Mouse (Mus musculus): Measurements from ENCODE around the gene Zan. TPM values are rescaled to one million over a fixed set of nuclear protein-coding genes. Genes with fewer than 3 reads are reported as not detected.

Zan gene
- polyA plus RNA-seq, 1 experiment from 2014 or later, result 0.05 TPM

DNA sequence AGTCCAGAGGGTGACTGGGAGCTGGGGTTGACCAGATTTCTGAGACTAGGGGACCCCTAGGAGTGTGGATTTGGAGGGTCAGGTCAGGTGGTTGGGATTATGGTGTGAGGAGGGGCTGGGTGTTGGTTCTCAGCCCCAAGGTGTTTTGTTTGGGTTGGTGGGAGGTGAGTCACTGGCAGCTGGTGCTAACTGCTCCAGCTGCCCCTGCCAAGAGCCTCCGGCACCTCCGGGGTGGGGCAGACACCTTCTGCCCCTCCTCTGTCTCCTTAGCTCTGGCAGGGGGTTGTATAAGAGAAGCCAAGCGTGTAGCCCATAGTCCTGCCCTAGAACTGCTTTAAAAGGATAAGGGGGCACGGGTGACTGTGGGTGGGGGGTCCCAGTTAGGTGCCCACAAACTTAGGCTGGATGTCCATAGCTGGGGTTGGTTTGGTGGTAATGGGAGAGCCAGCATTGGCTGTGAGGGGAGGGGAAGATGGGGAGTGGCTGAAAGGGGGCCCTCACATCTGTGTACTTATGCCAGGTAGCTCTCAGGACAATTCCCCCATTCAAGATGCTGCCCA, 102.3 kb downstream of the Zan start:
- ATAC-seq (replicated peaks; ENCODE audit: insufficient number of reproducible peaks, insufficient read depth, low FRiP score, low read depth), result no peak
- Histone ChIP-seq H3K27ac (peak overlapping the region; percentile 71), H3K36me3 (peaks cover 54% of the 10 kb centered on the region), H3K4me3 (no peak overlapping the region), H3K4me1 (replicated peaks) (peaks cover 29% of the 10 kb centered on the region), H3K9me3 (replicated peaks) (no peaks in the 10 kb centered on the region), H3K4me2 (no peak overlapping the region), H3K9ac (no peak overlapping the region), H3K27me3 (no peaks in the 10 kb centered on the region)
- 78% methylated on average over 4 of the region's 4 CpGs for WGBS

DNA sequence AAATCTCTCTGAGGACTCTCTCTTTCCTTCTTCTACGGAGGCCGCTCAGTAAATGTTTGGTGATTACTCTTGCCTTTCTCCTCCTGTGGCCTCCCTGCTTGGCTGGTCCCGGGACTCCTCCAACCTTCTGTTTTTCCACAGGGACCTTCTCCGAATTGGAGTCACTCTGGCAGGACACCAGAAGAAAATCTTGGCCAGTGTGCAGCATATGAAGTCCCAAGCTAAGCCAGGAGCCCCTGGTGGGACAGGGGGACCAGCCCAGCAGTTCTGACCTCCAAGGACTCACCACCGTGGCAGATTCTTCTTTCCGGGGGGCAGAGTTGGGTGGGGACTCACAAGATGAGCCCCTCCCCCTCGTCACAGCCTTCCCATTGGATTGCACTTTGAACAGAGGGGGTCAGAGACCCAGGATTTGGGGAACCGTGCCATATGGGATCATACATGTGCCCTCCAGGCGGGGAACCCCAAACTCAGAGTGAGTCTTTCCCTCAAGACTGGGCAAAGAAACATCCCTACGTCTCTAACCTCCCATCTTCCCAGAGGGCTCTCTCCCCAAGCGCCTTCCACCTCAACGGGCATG, 103.4 kb downstream of the Zan start:
- no peak for ATAC-seq (replicated peaks; ENCODE audit: insufficient number of reproducible peaks, insufficient read depth, low FRiP score, low read depth)
- H3K27me3 ChIP-seq, result no peaks in the 10 kb centered on the region
- peaks cover 29% of the 10 kb centered on the region for H3K4me1 ChIP-seq (replicated peaks)
- peaks cover 66% of the 10 kb centered on the region for H3K36me3 ChIP-seq
- H3K9me3 ChIP-seq (replicated peaks), result no peaks in the 10 kb centered on the region
- no peak overlapping the region for H3K4me2 ChIP-seq
- WGBS, result 71% methylated on average over 12 of the region's 12 CpGs
- no peak overlapping the region for H3K4me3 ChIP-seq
- H3K27ac ChIP-seq, result no peak overlapping the region
- no peak overlapping the region for H3K9ac ChIP-seq

DNA sequence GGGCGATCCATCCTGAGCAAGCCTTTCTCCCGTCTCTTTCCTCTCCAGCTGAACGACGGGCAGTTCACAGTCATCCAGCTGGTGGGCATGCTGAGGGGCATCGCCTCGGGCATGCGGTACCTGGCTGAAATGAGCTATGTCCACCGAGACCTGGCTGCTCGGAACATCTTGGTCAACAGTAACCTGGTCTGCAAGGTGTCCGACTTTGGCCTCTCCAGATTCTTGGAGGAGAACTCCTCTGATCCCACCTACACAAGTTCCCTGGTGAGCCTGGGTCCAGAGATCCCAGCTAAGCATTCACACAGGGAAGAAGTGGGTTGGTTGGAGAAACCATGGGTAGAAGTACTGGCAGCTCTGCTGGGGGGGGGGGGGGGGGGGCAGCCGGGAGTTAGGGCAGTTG, 107.2 kb downstream of the Zan start:
- no peak for ATAC-seq (replicated peaks; ENCODE audit: insufficient number of reproducible peaks, insufficient read depth, low FRiP score, low read depth)
- Histone ChIP-seq H3K36me3 (peaks cover 95% of the 10 kb centered on the region), H3K4me1 (replicated peaks) (peaks cover 4% of the 10 kb centered on the region; the same call in 1 of the 2 replicates), H3K27me3 (no peaks in the 10 kb centered on the region), H3K4me2 (no peak overlapping the region), H3K4me3 (no peak overlapping the region), H3K9ac (no peak overlapping the region), H3K27ac (no peak overlapping the region), H3K9me3 (replicated peaks) (no peaks in the 10 kb centered on the region)
- 97% methylated on average over 11 of the region's 11 CpGs for WGBS

DNA sequence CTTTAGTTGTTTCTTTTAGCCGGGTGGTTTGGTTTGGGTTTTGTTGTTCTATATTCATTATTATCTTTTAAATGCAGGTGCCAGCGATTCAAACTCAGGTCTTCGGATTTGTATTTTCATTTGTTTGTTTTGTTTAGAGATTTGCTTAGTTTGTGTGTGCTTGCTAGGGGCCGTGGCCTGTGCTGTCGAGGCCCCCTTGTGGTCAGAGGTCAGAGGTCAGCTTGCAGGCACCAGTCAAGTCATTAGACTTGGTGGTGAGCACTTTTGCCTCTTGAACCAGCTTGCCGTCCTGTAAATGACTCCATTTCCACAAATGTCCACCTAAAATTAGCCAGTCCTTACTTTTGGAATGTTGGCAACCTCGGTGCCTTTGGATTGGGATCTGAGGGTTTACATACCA, 118.5 kb downstream of the Zan start:
- H3K9me3 ChIP-seq (replicated peaks), result no peaks in the 10 kb centered on the region
- peaks cover 22% of the 10 kb centered on the region for H3K4me1 ChIP-seq (replicated peaks)
- no peak overlapping the region for H3K4me3 ChIP-seq
- no peak for ATAC-seq (replicated peaks; ENCODE audit: insufficient number of reproducible peaks, insufficient read depth, low FRiP score, low read depth)
- peaks cover 88% of the 10 kb centered on the region for H3K36me3 ChIP-seq
- H3K9ac ChIP-seq, result no peak overlapping the region
- no peaks in the 10 kb centered on the region for H3K27me3 ChIP-seq
- H3K4me2 ChIP-seq, result no peak overlapping the region
- 38% methylated on average over 7 of the region's 7 CpGs for WGBS
- no peak overlapping the region for H3K27ac ChIP-seq

GRCm38 (mm10) chr5:137354091-137354490, 122.8 kb downstream of the Zan start:
- WGBS, result 76% methylated on average over 17 of the region's 17 CpGs
- H3K9me3 ChIP-seq (replicated peaks), result no peaks in the 10 kb centered on the region
- H3K27me3 ChIP-seq, result no peaks in the 10 kb centered on the region
- H3K4me2 ChIP-seq, result peak overlapping the region; percentile 88
- peaks cover 46% of the 10 kb centered on the region for H3K36me3 ChIP-seq
- no peak for ATAC-seq (replicated peaks; ENCODE audit: insufficient number of reproducible peaks, insufficient read depth, low FRiP score, low read depth)
- H3K4me3 ChIP-seq, result peak overlapping the region; percentile 9
- H3K9ac ChIP-seq, result peak overlapping the region; percentile 6; the same call in 1 of the 2 replicates
- peaks cover 44% of the 10 kb centered on the region for H3K4me1 ChIP-seq (replicated peaks)
- H3K27ac ChIP-seq, result no peak overlapping the region

DNA sequence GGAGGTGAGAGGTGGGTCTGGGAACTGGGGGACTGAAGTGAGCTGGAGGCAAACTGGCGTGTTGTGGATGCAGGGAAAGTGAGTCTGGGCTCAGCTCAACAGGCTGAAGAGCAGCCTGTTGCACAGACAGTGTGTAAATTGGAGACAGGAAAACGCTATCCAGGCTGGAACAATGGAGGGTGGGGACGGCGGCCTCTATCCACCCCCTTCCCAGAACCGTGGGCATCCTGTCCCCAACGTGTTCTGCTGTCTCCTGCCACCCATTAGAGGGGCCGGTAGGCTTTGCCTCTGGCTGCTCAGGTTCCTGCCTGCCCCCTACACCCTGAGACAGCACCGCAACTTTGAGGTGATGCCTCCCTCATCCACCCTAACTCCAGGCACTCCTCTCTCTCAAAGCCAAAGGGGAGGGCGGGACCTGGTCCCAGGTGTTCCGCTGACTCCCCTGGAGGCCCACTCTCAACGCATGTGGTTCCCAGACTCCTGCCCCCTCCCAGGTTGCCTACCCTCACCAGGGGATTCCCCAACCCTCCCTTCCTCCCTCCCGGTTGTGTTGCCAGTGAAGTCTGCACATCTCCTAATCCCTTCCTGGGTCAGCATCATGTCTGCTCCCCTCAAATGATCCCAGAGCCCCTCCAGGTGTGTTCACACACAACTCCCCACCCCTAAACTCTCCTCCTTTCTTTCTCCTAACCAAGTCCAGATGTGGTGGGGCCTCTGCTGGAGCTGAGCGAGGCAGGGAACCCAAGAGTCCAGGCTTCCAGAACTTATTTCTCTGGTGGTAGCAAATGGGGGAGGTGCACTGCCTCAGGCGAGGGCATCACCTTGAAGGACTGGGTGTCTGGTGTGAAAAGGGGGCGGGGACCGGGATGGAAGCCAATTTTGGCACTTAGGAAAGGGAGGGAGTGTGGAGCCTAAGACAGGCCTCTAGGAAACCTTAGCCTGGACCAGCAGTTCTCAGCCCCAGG, 124.6 kb downstream of the Zan start:
- peak overlapping the region; percentile 88 for H3K4me2 ChIP-seq
- peak overlapping the region; percentile 83 for H3K4me3 ChIP-seq
- peaks cover 48% of the 10 kb centered on the region for H3K4me1 ChIP-seq (replicated peaks)
- H3K9me3 ChIP-seq (replicated peaks), result no peaks in the 10 kb centered on the region
- H3K27ac ChIP-seq, result peak overlapping the region; percentile 98
- H3K27me3 ChIP-seq, result no peaks in the 10 kb centered on the region
- H3K36me3 ChIP-seq, result peaks cover 30% of the 10 kb centered on the region
- H3K9ac ChIP-seq, result peak overlapping the region; percentile 97
- 19% methylated on average over 16 of the region's 16 CpGs for WGBS
- no peak for ATAC-seq (replicated peaks; ENCODE audit: insufficient number of reproducible peaks, insufficient read depth, low FRiP score, low read depth)

DNA sequence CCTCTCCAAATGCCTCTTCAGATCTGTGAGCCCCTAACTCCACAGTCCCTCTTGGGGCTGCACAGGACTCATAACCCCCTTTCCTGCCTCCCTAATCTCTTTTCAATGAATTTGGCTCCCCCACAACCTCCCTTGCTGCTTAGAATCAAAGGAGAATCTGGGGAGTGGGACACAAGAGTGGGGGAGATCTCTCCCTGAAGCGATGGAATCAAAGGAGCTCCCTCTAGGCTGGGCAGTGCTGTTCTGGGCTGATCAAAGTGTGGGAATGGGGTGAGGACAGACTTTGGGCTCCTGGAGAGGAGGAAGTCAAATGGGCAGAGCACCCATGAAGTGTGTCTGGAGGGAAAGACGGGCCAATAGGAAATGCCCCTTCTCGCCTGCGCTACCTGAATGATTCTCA, 125.5 kb downstream of the Zan start:
- peak overlapping the region; percentile 98 for H3K27ac ChIP-seq
- peak overlapping the region; percentile 97 for H3K9ac ChIP-seq
- no peaks in the 10 kb centered on the region for H3K9me3 ChIP-seq (replicated peaks)
- H3K4me3 ChIP-seq, result peak overlapping the region; percentile 83
- WGBS, result 26% methylated on average over 4 of the region's 4 CpGs
- peak overlapping the region; percentile 88 for H3K4me2 ChIP-seq
- H3K27me3 ChIP-seq, result no peaks in the 10 kb centered on the region
- peaks cover 55% of the 10 kb centered on the region for H3K4me1 ChIP-seq (replicated peaks)
- no peak for ATAC-seq (replicated peaks; ENCODE audit: insufficient number of reproducible peaks, insufficient read depth, low FRiP score, low read depth)
- peaks cover 24% of the 10 kb centered on the region for H3K36me3 ChIP-seq

DNA sequence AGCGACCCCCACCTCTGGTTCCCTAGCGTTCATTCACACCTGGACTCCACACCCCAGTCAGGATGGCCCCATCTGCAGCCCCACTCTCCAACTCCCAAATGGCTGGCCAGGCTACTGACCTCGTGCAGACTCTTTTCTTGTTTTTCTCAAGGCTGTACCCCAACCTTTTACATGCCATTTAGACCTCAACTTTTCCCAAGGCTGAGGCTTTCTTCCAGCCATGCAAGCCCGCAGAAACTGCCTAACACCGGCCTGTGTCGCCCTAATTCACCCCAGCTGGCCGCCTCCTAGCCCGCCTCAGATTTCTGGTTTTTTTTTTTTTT, 125.8 kb downstream of the Zan start:
- ATAC-seq (replicated peaks; ENCODE audit: insufficient number of reproducible peaks, insufficient read depth, low FRiP score, low read depth), result no peak
- peaks cover 20% of the 10 kb centered on the region for H3K36me3 ChIP-seq
- 6% methylated on average over 8 of the region's 8 CpGs for WGBS
- peak overlapping the region; percentile 88 for H3K4me2 ChIP-seq
- peak overlapping the region; percentile 97 for H3K9ac ChIP-seq
- no peaks in the 10 kb centered on the region for H3K9me3 ChIP-seq (replicated peaks)
- peak overlapping the region; percentile 98 for H3K27ac ChIP-seq
- H3K4me3 ChIP-seq, result peak overlapping the region; percentile 83
- H3K4me1 ChIP-seq (replicated peaks), result peaks cover 59% of the 10 kb centered on the region
- no peaks in the 10 kb centered on the region for H3K27me3 ChIP-seq

DNA sequence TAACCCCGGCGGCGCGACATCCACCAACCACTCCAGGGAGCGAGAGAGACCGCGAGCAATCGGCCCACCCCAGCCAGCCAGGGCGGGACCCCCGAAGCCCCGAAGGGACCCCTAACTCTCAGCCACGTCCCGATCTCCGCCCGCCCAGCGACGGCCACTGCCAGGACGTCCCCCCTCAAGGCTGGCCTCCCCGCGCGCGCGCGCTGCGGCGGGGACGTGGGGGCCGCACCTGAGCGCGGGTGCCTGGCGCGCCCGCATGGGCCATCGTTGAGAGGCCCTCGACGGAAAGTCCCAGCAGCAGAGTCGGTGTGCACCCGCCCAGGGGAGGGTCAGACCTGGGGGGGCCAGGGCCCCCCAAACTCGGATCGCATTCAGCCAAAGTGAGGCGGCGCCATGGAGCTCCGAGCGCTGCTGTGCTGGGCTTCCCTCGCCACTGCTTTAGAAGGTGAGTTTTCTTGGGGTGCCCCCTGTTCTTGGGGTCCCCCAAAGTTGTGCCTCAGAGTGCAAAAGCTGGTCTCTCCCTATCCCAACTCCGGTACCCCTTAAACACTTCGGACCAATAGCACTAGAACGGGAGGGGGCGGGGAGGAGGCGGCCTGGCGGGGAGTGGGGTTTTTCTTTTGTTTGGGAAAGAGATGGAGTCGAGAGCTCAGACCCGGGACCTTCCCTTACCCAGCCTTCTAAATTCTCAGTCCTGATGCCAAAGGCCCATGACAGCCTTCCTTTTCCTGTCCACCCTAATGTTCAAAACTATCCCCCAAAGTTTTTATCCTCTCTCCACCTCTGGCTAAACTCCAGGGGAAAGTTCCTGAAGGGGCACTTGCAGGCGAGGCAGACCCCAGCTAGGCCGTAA, 126.4 kb downstream of the Zan start:
- Histone ChIP-seq H3K4me3 (peak overlapping the region; percentile 83), H3K4me2 (peak overlapping the region; percentile 88), H3K9ac (peak overlapping the region; percentile 97), H3K9me3 (replicated peaks) (no peaks in the 10 kb centered on the region), H3K4me1 (replicated peaks) (peaks cover 63% of the 10 kb centered on the region), H3K36me3 (peaks cover 15% of the 10 kb centered on the region), H3K27ac (peak overlapping the region; percentile 98), H3K27me3 (no peaks in the 10 kb centered on the region)
- peak; percentile 38 for ATAC-seq (replicated peaks; ENCODE audit: insufficient number of reproducible peaks, insufficient read depth, low FRiP score, low read depth)
- 1% methylated on average over 55 of the region's 55 CpGs for WGBS

DNA sequence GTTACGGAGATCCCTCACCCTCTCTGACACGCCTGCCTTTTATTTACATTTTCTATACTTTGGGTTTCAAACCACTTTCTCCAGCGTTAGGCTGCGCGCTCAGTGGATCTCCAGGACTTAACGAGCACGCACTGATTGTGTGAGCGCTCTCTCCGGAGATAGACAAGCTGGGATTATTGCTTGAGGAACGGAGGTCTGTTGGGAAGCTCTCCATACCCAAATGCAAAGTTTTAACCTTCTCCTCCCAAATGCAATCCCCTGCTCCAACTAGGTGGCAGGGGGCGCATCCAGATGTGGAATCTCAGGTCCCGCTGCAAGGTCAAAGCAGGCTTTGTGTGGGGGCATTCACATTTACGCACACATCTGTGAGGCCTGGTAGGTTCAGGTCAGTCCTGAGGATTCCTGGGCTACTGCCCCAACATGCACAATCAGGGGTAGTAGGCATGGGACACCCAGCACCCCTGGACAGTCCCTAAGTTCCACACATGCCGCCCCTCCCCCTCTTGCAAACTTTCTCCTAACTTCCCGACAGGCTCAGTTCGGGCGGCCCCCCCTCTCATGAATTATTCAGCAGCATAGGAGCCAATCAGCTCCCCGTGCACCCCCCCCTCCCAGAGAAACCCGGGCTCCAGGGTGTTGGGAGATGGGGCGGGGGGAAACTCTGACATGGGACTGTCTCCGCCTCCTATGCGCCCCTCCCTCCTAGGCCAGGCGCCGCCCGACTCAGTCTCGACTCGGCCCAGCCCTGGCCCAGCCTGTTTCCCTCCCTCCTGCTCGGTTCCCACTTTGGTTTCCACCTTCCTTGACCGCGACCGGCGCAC, 127.3 kb downstream of the Zan start, which contains the start of gene Ephb4:
Ephb4 (plus strand) TSS at position 726 of the 821 bp plus-strand sequence.
- peak; percentile 94 for ATAC-seq (replicated peaks; ENCODE audit: insufficient number of reproducible peaks, insufficient read depth, low FRiP score, low read depth)
- Histone ChIP-seq H3K4me1 (replicated peaks) (peaks cover 63% of the 10 kb centered on the region), H3K27ac (peak within 1 kb of the TSS; percentile 98), H3K9me3 (replicated peaks) (no peaks in the 10 kb centered on the region), H3K27me3 (no peaks in the 10 kb centered on the region), H3K4me2 (peak within 1 kb of the TSS; percentile 88), H3K4me3 (peak within 1 kb of the TSS; percentile 83), H3K9ac (peak within 1 kb of the TSS; percentile 97), H3K36me3 (peaks cover 11% of the 10 kb centered on the region)
- WGBS, result under 1% methylated on average over 32 of the region's 32 CpGs

Data from heart, embryonic 15.5 days (tissue).